Mouse (Mus musculus): ENCODE measurements around the gene Rabgap1l.

Rabgap1l gene

DNA sequence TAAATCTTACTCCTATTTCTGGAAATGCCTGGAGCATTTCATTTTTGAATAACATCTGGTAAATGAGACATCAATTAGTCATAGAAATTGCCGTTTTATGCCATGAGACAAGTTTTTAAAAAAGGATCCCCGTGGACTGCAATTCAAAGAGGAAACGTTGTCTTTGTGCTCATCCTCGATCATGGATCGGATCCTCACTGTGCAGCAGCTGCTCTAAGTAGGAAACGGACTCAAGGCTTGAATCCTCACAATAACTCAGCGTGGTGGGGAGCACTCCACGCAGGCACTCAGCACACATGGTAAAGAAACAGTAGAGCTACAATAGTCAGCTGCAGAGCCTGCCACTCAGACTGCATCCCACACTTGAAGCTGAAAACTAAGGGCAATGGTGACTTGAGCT, 616.1 kb downstream of the Rabgap1l start:
- DNase-seq (ENCODE audit: low spot score): no peak
